Mouse (Mus musculus): Measurements from ENCODE around the gene Elmo1. TPM values are rescaled to one million over a fixed set of nuclear protein-coding genes. Genes with fewer than 3 reads are reported as not detected.

Elmo1 gene
- polyA plus RNA-seq, 1 experiment from 2014 or later, result 10.7 TPM

GRCm38 (mm10) chr13:20398311-20398710 lies 307.9 kb downstream of the Elmo1 start:
- no peaks in the 10 kb centered on the region for H3K9me3 ChIP-seq (replicated peaks; ENCODE audit: control insufficient read depth, low read length)
- H3K9ac ChIP-seq (ENCODE audit: low read depth, low read length), result no peak overlapping the region
- no peak overlapping the region for H3K4me2 ChIP-seq
- H3K27ac ChIP-seq (ENCODE audit: low read depth, low read length), result no peak overlapping the region
- H3K4me3 ChIP-seq (ENCODE audit: low read depth, low read length), result no peak overlapping the region
- no peaks in the 10 kb centered on the region for H3K27me3 ChIP-seq (ENCODE audit: control insufficient read depth, insufficient read depth, low read length)
- H3K36me3 ChIP-seq (ENCODE audit: control insufficient read depth, insufficient read depth, low read length), result no peaks in the 10 kb centered on the region
- no peaks in the 10 kb centered on the region for H3K4me1 ChIP-seq (ENCODE audit: control insufficient read depth, insufficient read depth, low read length)
- no peak for ATAC-seq (replicated peaks; ENCODE audit: insufficient number of reproducible peaks, low FRiP score, low TSS enrichment)
- 83% methylated on average over 4 of the region's 4 CpGs for WGBS (ENCODE audit: insufficient replicate concordance)

GRCm38 (mm10) chr13:20404530-20404929 lies 314.1 kb downstream of the Elmo1 start:
- Histone ChIP-seq H3K36me3 (ENCODE audit: control insufficient read depth, insufficient read depth, low read length) (no peaks in the 10 kb centered on the region), H3K9ac (ENCODE audit: low read depth, low read length) (no peak overlapping the region), H3K27ac (ENCODE audit: low read depth, low read length) (no peak overlapping the region), H3K4me2 (no peak overlapping the region), H3K4me3 (ENCODE audit: low read depth, low read length) (no peak overlapping the region), H3K27me3 (ENCODE audit: control insufficient read depth, insufficient read depth, low read length) (no peaks in the 10 kb centered on the region), H3K9me3 (replicated peaks; ENCODE audit: control insufficient read depth, low read length) (no peaks in the 10 kb centered on the region), H3K4me1 (ENCODE audit: control insufficient read depth, insufficient read depth, low read length) (no peaks in the 10 kb centered on the region)
- no peak for ATAC-seq (replicated peaks; ENCODE audit: insufficient number of reproducible peaks, low FRiP score, low TSS enrichment)
- WGBS (ENCODE audit: insufficient replicate concordance), result 85% methylated on average over 3 of the region's 3 CpGs

GRCm38 (mm10) chr13:20406470-20407213 lies 316.2 kb downstream of the Elmo1 start:
- H3K4me3 ChIP-seq (ENCODE audit: low read depth, low read length), result no peak overlapping the region

GRCm38 (mm10) chr13:20410306-20411101 lies 320.1 kb downstream of the Elmo1 start:
- Histone ChIP-seq H3K27ac (ENCODE audit: low read depth, low read length) (no peak overlapping the region), H3K4me3 (ENCODE audit: low read depth, low read length) (no peak overlapping the region), H3K4me2 (no peak overlapping the region), H3K9me3 (replicated peaks; ENCODE audit: control insufficient read depth, low read length) (no peaks in the 10 kb centered on the region), H3K36me3 (ENCODE audit: control insufficient read depth, insufficient read depth, low read length) (no peaks in the 10 kb centered on the region), H3K27me3 (ENCODE audit: control insufficient read depth, insufficient read depth, low read length) (no peaks in the 10 kb centered on the region), H3K9ac (ENCODE audit: low read depth, low read length) (no peak overlapping the region), H3K4me1 (ENCODE audit: control insufficient read depth, insufficient read depth, low read length) (no peaks in the 10 kb centered on the region)
- 83% methylated on average over 9 of the region's 9 CpGs for WGBS (ENCODE audit: insufficient replicate concordance)
- no peak for ATAC-seq (replicated peaks; ENCODE audit: insufficient number of reproducible peaks, low FRiP score, low TSS enrichment)

More at GRCm38 (mm10) chr13:20406470-20407213, 316.2 kb downstream of the Elmo1 start:
- no peak overlapping the region for H3K27ac ChIP-seq (ENCODE audit: low read depth, low read length)
- no peaks in the 10 kb centered on the region for H3K36me3 ChIP-seq (ENCODE audit: control insufficient read depth, insufficient read depth, low read length)
- no peak overlapping the region for H3K9ac ChIP-seq (ENCODE audit: low read depth, low read length)
- whole genome bisulfite sequencing (ENCODE audit: insufficient replicate concordance), result 85% methylated on average over 11 of the region's 11 CpGs
- no peaks in the 10 kb centered on the region for H3K27me3 ChIP-seq (ENCODE audit: control insufficient read depth, insufficient read depth, low read length)
- H3K9me3 ChIP-seq (replicated peaks; ENCODE audit: control insufficient read depth, low read length), result no peaks in the 10 kb centered on the region
- H3K4me2 ChIP-seq, result no peak overlapping the region
- H3K4me1 ChIP-seq (ENCODE audit: control insufficient read depth, insufficient read depth, low read length), result no peaks in the 10 kb centered on the region
- ATAC-seq (replicated peaks; ENCODE audit: insufficient number of reproducible peaks, low FRiP score, low TSS enrichment), result no peak

- Histone ChIP-seq H3K4me2 (no peak overlapping the region), H3K27ac (ENCODE audit: low read depth, low read length) (no peak overlapping the region), H3K4me3 (ENCODE audit: low read depth, low read length) (no peak overlapping the region), H3K4me1 (ENCODE audit: control insufficient read depth, insufficient read depth, low read length) (no peaks in the 10 kb centered on the region), H3K36me3 (ENCODE audit: control insufficient read depth, insufficient read depth, low read length) (no peaks in the 10 kb centered on the region), H3K9ac (ENCODE audit: low read depth, low read length) (no peak overlapping the region), H3K27me3 (ENCODE audit: control insufficient read depth, insufficient read depth, low read length) (no peaks in the 10 kb centered on the region), H3K9me3 (replicated peaks; ENCODE audit: control insufficient read depth, low read length) (no peaks in the 10 kb centered on the region)
- ATAC-seq (replicated peaks; ENCODE audit: insufficient number of reproducible peaks, low FRiP score, low TSS enrichment), result no peak
- 67% methylated on average over 5 of the region's 5 CpGs for WGBS (ENCODE audit: insufficient replicate concordance)
These were observed 326.6 kb downstream of the Elmo1 start for GRCm38 (mm10) chr13:20416691-20417660.

- Histone ChIP-seq H3K9ac (ENCODE audit: low read depth, low read length) (no peak overlapping the region), H3K4me2 (no peak overlapping the region), H3K27ac (ENCODE audit: low read depth, low read length) (no peak overlapping the region), H3K4me3 (ENCODE audit: low read depth, low read length) (no peak overlapping the region), H3K36me3 (ENCODE audit: control insufficient read depth, insufficient read depth, low read length) (no peaks in the 10 kb centered on the region), H3K9me3 (replicated peaks; ENCODE audit: control insufficient read depth, low read length) (no peaks in the 10 kb centered on the region), H3K27me3 (ENCODE audit: control insufficient read depth, insufficient read depth, low read length) (no peaks in the 10 kb centered on the region), H3K4me1 (ENCODE audit: control insufficient read depth, insufficient read depth, low read length) (peaks cover 5% of the 10 kb centered on the region; the same call in 1 of the 2 replicates)
- ATAC-seq (replicated peaks; ENCODE audit: insufficient number of reproducible peaks, low FRiP score, low TSS enrichment), result no peak
- 73% methylated on average over 6 of the region's 6 CpGs for WGBS (ENCODE audit: insufficient replicate concordance)
These were observed 340.6 kb downstream of the Elmo1 start for GRCm38 (mm10) chr13:20430998-20431397.

- H3K9me3 ChIP-seq (replicated peaks; ENCODE audit: control insufficient read depth, low read length), result no peaks in the 10 kb centered on the region
- ATAC-seq (replicated peaks; ENCODE audit: insufficient number of reproducible peaks, low FRiP score, low TSS enrichment), result peak; percentile 52; the same call in 1 of the 2 replicates
- no peak overlapping the region for H3K4me2 ChIP-seq
These were observed 342.9 kb downstream of the Elmo1 start for GRCm38 (mm10) chr13:20433221-20433858.

GRCm38 (mm10) chr13:20434071-20434470 lies 343.7 kb downstream of the Elmo1 start:
- no peak overlapping the region for H3K9ac ChIP-seq (ENCODE audit: low read depth, low read length)

More at GRCm38 (mm10) chr13:20433221-20433858, 342.9 kb downstream of the Elmo1 start:
- Histone ChIP-seq H3K9ac (ENCODE audit: low read depth, low read length) (no peak overlapping the region), H3K4me1 (ENCODE audit: control insufficient read depth, insufficient read depth, low read length) (peaks cover 5% of the 10 kb centered on the region; the same call in 1 of the 2 replicates), H3K36me3 (ENCODE audit: control insufficient read depth, insufficient read depth, low read length) (no peaks in the 10 kb centered on the region), H3K27me3 (ENCODE audit: control insufficient read depth, insufficient read depth, low read length) (no peaks in the 10 kb centered on the region), H3K4me3 (ENCODE audit: low read depth, low read length) (no peak overlapping the region), H3K27ac (ENCODE audit: low read depth, low read length) (peak overlapping the region; percentile 67)
- WGBS (ENCODE audit: insufficient replicate concordance), result 46% methylated on average over 4 of the region's 4 CpGs

More at GRCm38 (mm10) chr13:20434071-20434470, 343.7 kb downstream of the Elmo1 start:
- Histone ChIP-seq H3K9me3 (replicated peaks; ENCODE audit: control insufficient read depth, low read length) (no peaks in the 10 kb centered on the region), H3K27ac (ENCODE audit: low read depth, low read length) (no peak overlapping the region), H3K36me3 (ENCODE audit: control insufficient read depth, insufficient read depth, low read length) (no peaks in the 10 kb centered on the region), H3K4me3 (ENCODE audit: low read depth, low read length) (no peak overlapping the region), H3K4me2 (no peak overlapping the region), H3K27me3 (ENCODE audit: control insufficient read depth, insufficient read depth, low read length) (no peaks in the 10 kb centered on the region), H3K4me1 (ENCODE audit: control insufficient read depth, insufficient read depth, low read length) (peaks cover 5% of the 10 kb centered on the region; the same call in 1 of the 2 replicates)
- ATAC-seq (replicated peaks; ENCODE audit: insufficient number of reproducible peaks, low FRiP score, low TSS enrichment), result no peak
- 60% methylated on average over 4 of the region's 4 CpGs for WGBS (ENCODE audit: insufficient replicate concordance)
